20 mouse cellular contexts compared by ENCODE assay signal in genomic region chr4:51576456-51576855, GRCm38 (mm10).
A peak's percentile ranks its signal among the peaks of the same experiment; 100 is the strongest.
DNase-seq lines count a peak whose midpoint lies in the region; ATAC-seq and TF ChIP-seq lines count a peak whose summit lies in the region.
"Had no signal": no experiment of that assay in that cellular context is flagged by ENCODE, and none has a peak within 500 bp of the region (broad histone marks: within the 10 kb centered on the region; RNA-seq: fewer than 3 reads in every experiment).

No protein-coding gene starts in this region.

- H3K27me3 ChIP-seq in kidney, postnatal 0 days (ENCODE audit: insufficient read depth, low read length), result no peaks in the 10 kb centered on the region
- H3K27me3 ChIP-seq in kidney, embryonic 16.5 days (ENCODE audit: insufficient read depth, low read length), result no peaks in the 10 kb centered on the region
- no peaks in the 10 kb centered on the region for H3K27me3 ChIP-seq in hindbrain, embryonic 16.5 days (replicated peaks; ENCODE audit: control insufficient read depth, insufficient read depth, low read length)
- H3K27me3 ChIP-seq: embryonic facial prominence, embryonic 12.5 days; forebrain, embryonic 12.5 days; hindbrain, embryonic 13.5 days; intestine, embryonic 15.5 days had no signal

- no peak overlapping the region for H3K4me3 ChIP-seq in kidney, postnatal 0 days (replicated peaks; ENCODE audit: low read depth, low read length)
- H3K4me3 ChIP-seq in kidney, embryonic 16.5 days (ENCODE audit: low read length), result no peak overlapping the region
- no peak overlapping the region for H3K4me3 ChIP-seq in hindbrain, embryonic 16.5 days (ENCODE audit: low read length)
- H3K4me3 ChIP-seq: embryonic facial prominence, embryonic 12.5 days; forebrain, embryonic 12.5 days; heart, embryonic 10.5 days; hindbrain, embryonic 13.5 days; intestine, embryonic 15.5 days had no signal

- H3K9me3 ChIP-seq in kidney, postnatal 0 days (replicated peaks; ENCODE audit: low read length), result no peaks in the 10 kb centered on the region
- H3K9me3 ChIP-seq in kidney, embryonic 16.5 days (ENCODE audit: low read length), result no peaks in the 10 kb centered on the region
- no peaks in the 10 kb centered on the region for H3K9me3 ChIP-seq in hindbrain, embryonic 16.5 days (ENCODE audit: control insufficient read depth, low read length)
- H3K9me3 ChIP-seq: embryonic facial prominence, embryonic 12.5 days; forebrain, embryonic 12.5 days; heart, embryonic 10.5 days; hindbrain, embryonic 13.5 days; intestine, embryonic 15.5 days had no signal

- H3K4me1 ChIP-seq in kidney, postnatal 0 days (replicated peaks; ENCODE audit: insufficient read depth, low read length), result no peaks in the 10 kb centered on the region
- H3K4me1 ChIP-seq in kidney, embryonic 16.5 days (ENCODE audit: insufficient read depth, low read length), result no peaks in the 10 kb centered on the region
- no peaks in the 10 kb centered on the region for H3K4me1 ChIP-seq in hindbrain, embryonic 16.5 days (ENCODE audit: control insufficient read depth, insufficient read depth, low read depth, low read length)
- H3K4me1 ChIP-seq: embryonic facial prominence, embryonic 12.5 days; forebrain, embryonic 12.5 days; heart, embryonic 10.5 days; hindbrain, embryonic 13.5 days; intestine, embryonic 15.5 days had no signal

- peak; percentile 4 for DNase-seq in adrenal gland, adult 2 months
- DNase-seq in adrenal gland, postnatal 4 days (ENCODE audit: low spot score in 2 of 2), result no peak
- peak; percentile 28 for DNase-seq in kidney, postnatal 0 days (ENCODE audit: low spot score)
- peak; percentile 56 for DNase-seq in NIH3T3 (ENCODE audit: low read depth)
- no peak for DNase-seq in thymus, postnatal 0 days (ENCODE audit: low spot score)
- DNase-seq: adrenal gland, postnatal 25 days; cerebellum, adult 11 months; cerebellum, adult 8-10 months; cerebellum, postnatal 14 days; gastrocnemius, postnatal 36 days; heart, adult 11 months; heart, postnatal 14 days had no signal

- ATAC-seq in kidney, postnatal 0 days (replicated peaks; ENCODE audit: low FRiP score, low read depth), result no peak
- no peak for ATAC-seq in kidney, embryonic 16.5 days (ENCODE audit: low FRiP score, low TSS enrichment)
- no peak for ATAC-seq in hindbrain, embryonic 16.5 days
- ATAC-seq: forebrain, embryonic 16.5 days; intestine, embryonic 15.5 days had no signal

- H3K4me2 ChIP-seq in kidney, postnatal 0 days (ENCODE audit: low read length), result no peak overlapping the region
- no peak overlapping the region for H3K4me2 ChIP-seq in kidney, embryonic 16.5 days (replicated peaks; ENCODE audit: low read depth, low read length)
- H3K4me2 ChIP-seq in hindbrain, embryonic 16.5 days (ENCODE audit: low read length), result no peak overlapping the region
- H3K4me2 ChIP-seq: embryonic facial prominence, embryonic 12.5 days; forebrain, embryonic 12.5 days; hindbrain, embryonic 13.5 days; intestine, embryonic 15.5 days had no signal

- TF ChIP-seq CTCF in kidney, postnatal 0 days (IDR thresholded peaks at IDR 0.05; ENCODE audit: low read depth), result no peak

- H3K9ac ChIP-seq in kidney, postnatal 0 days (ENCODE audit: low read depth, low read length), result no peak overlapping the region
- no peak overlapping the region for H3K9ac ChIP-seq in kidney, embryonic 16.5 days (replicated peaks; ENCODE audit: low read length)
- H3K9ac ChIP-seq in hindbrain, embryonic 16.5 days (ENCODE audit: low read depth, low read length), result no peak overlapping the region
- H3K9ac ChIP-seq: embryonic facial prominence, embryonic 12.5 days; forebrain, embryonic 12.5 days; hindbrain, embryonic 13.5 days; intestine, embryonic 15.5 days had no signal

- no peak overlapping the region for H3K27ac ChIP-seq in kidney, postnatal 0 days
- no peak overlapping the region for H3K27ac ChIP-seq in kidney, embryonic 16.5 days (ENCODE audit: low read length)
- no peak overlapping the region for H3K27ac ChIP-seq in hindbrain, embryonic 16.5 days (ENCODE audit: low read depth, low read length)
- H3K27ac ChIP-seq: embryonic facial prominence, embryonic 12.5 days; forebrain, embryonic 12.5 days; heart, embryonic 10.5 days; hindbrain, embryonic 13.5 days; intestine, embryonic 15.5 days had no signal

- 50% methylated on average over 2 of the region's 2 CpGs for WGBS in kidney, postnatal 0 days
- WGBS in kidney, embryonic 16.5 days, result 53% methylated on average over 2 of the region's 2 CpGs
- 72% methylated on average over 2 of the region's 2 CpGs for WGBS in hindbrain, embryonic 16.5 days

- H3K36me3 ChIP-seq in kidney, postnatal 0 days (ENCODE audit: insufficient read depth, low read length), result no peaks in the 10 kb centered on the region
- no peaks in the 10 kb centered on the region for H3K36me3 ChIP-seq in kidney, embryonic 16.5 days (ENCODE audit: insufficient read depth, low read length)
- H3K36me3 ChIP-seq in hindbrain, embryonic 16.5 days (ENCODE audit: control insufficient read depth, insufficient read depth, low read length), result no peaks in the 10 kb centered on the region
- H3K36me3 ChIP-seq: embryonic facial prominence, embryonic 12.5 days; forebrain, embryonic 12.5 days; heart, embryonic 10.5 days; hindbrain, embryonic 13.5 days; intestine, embryonic 15.5 days had no signal

Comparison
In these comparisons a context has a peak if more than half of its experiments do, and no peak if none do; other contexts are left out.
1. DNase-seq: peak in adrenal gland, adult 2 months (single experiment), kidney, postnatal 0 days (single experiment) and NIH3T3 (single experiment); none in adrenal gland, postnatal 4 days (0 of 2) and thymus, postnatal 0 days (single experiment).